Mouse (Mus musculus) brain, embryonic 14.5 days (tissue): ENCODE measurements around the gene Gif.

ENCODE experiments used
- CTCF ChIP-seq: fragments of 200-500 bp; IDR thresholded peaks from 2 replicates; pipeline ENCODE4 v1.5.1; 2012; ENCODE audit warnings: inconsistent platforms, mild to moderate bottlenecking, moderate library complexity, borderline replicate concordance; ENCODE audit not compliant: insufficient read depth, insufficient read length; ENCODE audit errors: extremely low read depth
- POLR2A ChIP-seq: fragments of 200-500 bp; IDR thresholded peaks from 2 replicates; pipeline ENCODE4 v1.6.1; 2012; ENCODE audit warnings: mild to moderate bottlenecking, inconsistent platforms, borderline replicate concordance; ENCODE audit not compliant: poor library complexity, insufficient read depth, insufficient read length, severe bottlenecking; ENCODE audit errors: extremely low read depth

DNA sequence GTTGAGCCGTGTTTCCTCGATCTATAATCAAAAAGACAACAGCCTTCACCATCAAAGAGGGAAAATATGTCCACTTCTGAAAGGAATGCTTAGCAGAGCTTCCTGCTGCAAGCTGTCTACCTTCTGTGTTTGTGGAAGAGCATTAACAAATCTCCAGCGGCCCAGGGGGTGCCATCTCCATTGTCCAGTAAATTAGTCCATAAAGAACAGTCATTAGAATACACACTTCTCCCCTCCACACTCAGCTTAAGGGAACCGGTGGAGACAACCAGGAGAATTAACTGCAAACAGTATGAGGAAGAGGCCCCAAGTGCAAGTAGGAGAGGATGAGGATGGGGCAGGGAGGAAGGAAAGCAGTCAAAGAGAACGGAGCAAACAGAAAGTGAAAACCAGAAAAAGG, 44.5 kb downstream of the Gif start:
- TF ChIP-seq CTCF = no peak
- TF ChIP-seq POLR2A = no peak
